Mouse (Mus musculus) hindbrain, embryonic 13.5 days (tissue): Measurements from ENCODE around the gene Dph2. TPM values are rescaled to one million over a fixed set of nuclear protein-coding genes. Genes with fewer than 3 reads are reported as not detected.

ENCODE experiments used
- ATAC-seq: fragments of 200-750 bp; cut with Nextera tagmentation; 2 replicates; pipeline ENCODE4 v1.8.0; 2017; ENCODE audit warnings: moderate TSS enrichment; ENCODE audit not compliant: low FRiP score
- H3K27ac ChIP-seq: fragments of 300-500 bp; sonication (generic); 2 replicates; pipeline ENCODE4 v1.5.1; 2015; ENCODE audit warnings: inconsistent platforms, mild to moderate bottlenecking, moderate library complexity
- H3K27me3 ChIP-seq: fragments of 300-500 bp; sonication (generic); 2 replicates; pipeline ENCODE4 v1.6.1; 2015; ENCODE audit warnings: mild to moderate bottlenecking, inconsistent platforms
- H3K36me3 ChIP-seq: fragments of 300-500 bp; sonication (generic); 2 replicates; pipeline ENCODE4 v1.6.1; 2015; ENCODE audit warnings: mild to moderate bottlenecking, inconsistent platforms
- H3K4me1 ChIP-seq: fragments of 300-500 bp; sonication (generic); replicated peaks from 2 replicates; pipeline ENCODE4 v1.6.1; 2015; ENCODE audit warnings: inconsistent platforms
- H3K4me2 ChIP-seq: fragments of 300-500 bp; sonication (generic); 2 replicates; pipeline ENCODE4 v1.6.1; 2015; ENCODE audit warnings: inconsistent platforms, mild to moderate bottlenecking, moderate library complexity
- H3K4me3 ChIP-seq: fragments of 300-500 bp; sonication (generic); 2 replicates; pipeline ENCODE4 v1.5.1; 2015; ENCODE audit warnings: mild to moderate bottlenecking, inconsistent platforms
- H3K9ac ChIP-seq: fragments of 300-500 bp; sonication (generic); 2 replicates; pipeline ENCODE4 v1.6.1; 2015; ENCODE audit warnings: mild to moderate bottlenecking, inconsistent platforms
- H3K9me3 ChIP-seq: fragments of 300-500 bp; sonication (generic); 2 replicates; pipeline ENCODE4 v1.6.1; 2016; ENCODE audit warnings: inconsistent platforms
- WGBS: fragments of 180-500 bp; shearing (Covaris S2); methylation state at CpG from one replicate; pipeline ENCODE4 v1.1.7; 2015; 5-methylcytosine and 5-hydroxymethylcytosine counted together
- polyA plus RNA-seq: library from polyadenylated mRNA; unstranded; fragments of >200 nt; fragmentation: Nextera tagmentation; extraction: Ambion mirVana; gene quantifications from 2 replicates; pipeline ENCODE4 v1.2.1, GENCODE M21; 2015

The Dph2 gene
- polyA plus RNA-seq, 1 experiment from 2014 or later, result 24.0 TPM

- no peaks in the 10 kb centered on the region for H3K9me3 ChIP-seq
- no peaks in the 10 kb centered on the region for H3K27me3 ChIP-seq
- H3K4me2 ChIP-seq, result no peak overlapping the region
- H3K27ac ChIP-seq, result no peak overlapping the region
- 95% methylated on average over 8 of the region's 8 CpGs for WGBS
- peaks cover 30% of the 10 kb centered on the region for H3K4me1 ChIP-seq
- H3K9ac ChIP-seq, result no peak overlapping the region
- peaks cover 70% of the 10 kb centered on the region for H3K36me3 ChIP-seq
- H3K4me3 ChIP-seq, result no peak overlapping the region
- ATAC-seq, result no peak
Measured at GRCm38 (mm10) chr4:117904761-117905160, 12.9 kb upstream of the Dph2 start.

- no peak overlapping the region for H3K4me3 ChIP-seq
- peaks cover 77% of the 10 kb centered on the region for H3K36me3 ChIP-seq
- no peaks in the 10 kb centered on the region for H3K9me3 ChIP-seq
- no peak overlapping the region for H3K27ac ChIP-seq
- no peak for ATAC-seq
- no peaks in the 10 kb centered on the region for H3K27me3 ChIP-seq
- peaks cover 23% of the 10 kb centered on the region for H3K4me1 ChIP-seq
- H3K4me2 ChIP-seq, result no peak overlapping the region
- 93% methylated on average over 10 of the region's 10 CpGs for WGBS
- no peak overlapping the region for H3K9ac ChIP-seq
Measured at GRCm38 (mm10) chr4:117904094-117904493, 12.3 kb upstream of the Dph2 start.

GRCm38 (mm10) chr4:117898111-117898510 lies 6.3 kb upstream of the Dph2 start:
- H3K4me3 ChIP-seq, result no peak overlapping the region
- no peaks in the 10 kb centered on the region for H3K9me3 ChIP-seq
- H3K4me2 ChIP-seq, result no peak overlapping the region
- H3K4me1 ChIP-seq, result no peaks in the 10 kb centered on the region
- H3K27me3 ChIP-seq, result no peaks in the 10 kb centered on the region
- no peak for ATAC-seq
- no peak overlapping the region for H3K9ac ChIP-seq
- peaks cover 92% of the 10 kb centered on the region for H3K36me3 ChIP-seq
- H3K27ac ChIP-seq, result no peak overlapping the region
- 92% methylated on average over 3 of the region's 3 CpGs for WGBS

GRCm38 (mm10) chr4:117896031-117896430 lies 4.2 kb upstream of the Dph2 start:
- no peak for ATAC-seq
- peaks cover 71% of the 10 kb centered on the region for H3K36me3 ChIP-seq

GRCm38 (mm10) chr4:117895339-117895738 lies 3.5 kb upstream of the Dph2 start:
- Histone ChIP-seq H3K4me2 (no peak overlapping the region), H3K27me3 (no peaks in the 10 kb centered on the region), H3K4me3 (no peak overlapping the region), H3K9ac (no peak overlapping the region), H3K4me1 (peaks cover 11% of the 10 kb centered on the region), H3K27ac (no peak overlapping the region), H3K9me3 (no peaks in the 10 kb centered on the region), H3K36me3 (peaks cover 66% of the 10 kb centered on the region)
- 83% methylated on average over 7 of the region's 7 CpGs for WGBS
- ATAC-seq, result no peak

More at GRCm38 (mm10) chr4:117896031-117896430, 4.2 kb upstream of the Dph2 start:
- no peak overlapping the region for H3K4me2 ChIP-seq
- H3K27ac ChIP-seq, result no peak overlapping the region
- H3K9ac ChIP-seq, result no peak overlapping the region
- H3K27me3 ChIP-seq, result no peaks in the 10 kb centered on the region
- H3K4me1 ChIP-seq, result peaks cover 5% of the 10 kb centered on the region
- no peak overlapping the region for H3K4me3 ChIP-seq
- 94% methylated on average over 6 of the region's 6 CpGs for WGBS
- H3K9me3 ChIP-seq, result no peaks in the 10 kb centered on the region

- no peak overlapping the region for H3K27ac ChIP-seq
- H3K36me3 ChIP-seq, result peaks cover 66% of the 10 kb centered on the region
- no peak overlapping the region for H3K4me2 ChIP-seq
- no peaks in the 10 kb centered on the region for H3K27me3 ChIP-seq
- no peak for ATAC-seq
- H3K4me3 ChIP-seq, result no peak overlapping the region
- H3K9ac ChIP-seq, result no peak overlapping the region
- H3K9me3 ChIP-seq, result no peaks in the 10 kb centered on the region
- H3K4me1 ChIP-seq, result peaks cover 12% of the 10 kb centered on the region
- 94% methylated on average over 8 of the region's 8 CpGs for WGBS
Measured at GRCm38 (mm10) chr4:117894601-117895000, 2.8 kb upstream of the Dph2 start.

- no peak for ATAC-seq
- no peak overlapping the region for H3K27ac ChIP-seq
- peaks cover 60% of the 10 kb centered on the region for H3K36me3 ChIP-seq
- no peak overlapping the region for H3K9ac ChIP-seq
- no peaks in the 10 kb centered on the region for H3K9me3 ChIP-seq
- WGBS, result 27% methylated on average over 9 of the region's 9 CpGs
- H3K27me3 ChIP-seq, result no peaks in the 10 kb centered on the region
- no peak overlapping the region for H3K4me3 ChIP-seq
- peaks cover 12% of the 10 kb centered on the region for H3K4me1 ChIP-seq
- H3K4me2 ChIP-seq, result no peak overlapping the region
Measured at GRCm38 (mm10) chr4:117893376-117893775, 1.5 kb upstream of the Dph2 start.

GRCm38 (mm10) chr4:117890750-117891149 lies 1.1 kb downstream of the Dph2 start:
- Histone ChIP-seq H3K27ac (no peak overlapping the region), H3K36me3 (peaks cover 39% of the 10 kb centered on the region), H3K4me1 (peaks cover 28% of the 10 kb centered on the region), H3K27me3 (no peaks in the 10 kb centered on the region), H3K4me2 (peak overlapping the region; percentile 92), H3K9ac (no peak overlapping the region), H3K9me3 (no peaks in the 10 kb centered on the region), H3K4me3 (peak overlapping the region; percentile 73)
- WGBS, result 60% methylated on average over 8 of the region's 8 CpGs
- no peak for ATAC-seq

GRCm38 (mm10) chr4:117890031-117890430 lies 1.8 kb downstream of the Dph2 start:
- H3K27me3 ChIP-seq, result no peaks in the 10 kb centered on the region
- peaks cover 33% of the 10 kb centered on the region for H3K4me1 ChIP-seq
- 94% methylated on average over 14 of the region's 14 CpGs for WGBS
- peaks cover 39% of the 10 kb centered on the region for H3K36me3 ChIP-seq
- no peak overlapping the region for H3K27ac ChIP-seq
- H3K4me3 ChIP-seq, result 0 out of 2 replicates have a peak overlapping the region, but pooled peaks have one; percentile 73
- no peak for ATAC-seq
- H3K4me2 ChIP-seq, result no peak overlapping the region
- no peak overlapping the region for H3K9ac ChIP-seq
- H3K9me3 ChIP-seq, result no peaks in the 10 kb centered on the region

GRCm38 (mm10) chr4:117889471-117889870 lies 2.4 kb downstream of the Dph2 start:
- Histone ChIP-seq H3K9ac (no peak overlapping the region), H3K27ac (no peak overlapping the region), H3K9me3 (no peaks in the 10 kb centered on the region), H3K27me3 (no peaks in the 10 kb centered on the region), H3K4me1 (peaks cover 39% of the 10 kb centered on the region), H3K4me3 (no peak overlapping the region), H3K36me3 (peaks cover 39% of the 10 kb centered on the region), H3K4me2 (no peak overlapping the region)
- WGBS, result 95% methylated on average over 15 of the region's 15 CpGs
- ATAC-seq, result no peak

- WGBS, result 73% methylated on average over 2 of the region's 2 CpGs
- H3K4me1 ChIP-seq, result peaks cover 49% of the 10 kb centered on the region
- no peak overlapping the region for H3K27ac ChIP-seq
- ATAC-seq, result no peak
- H3K9ac ChIP-seq, result peak overlapping the region; percentile 97
- no peaks in the 10 kb centered on the region for H3K27me3 ChIP-seq
- H3K4me3 ChIP-seq, result peak overlapping the region; percentile 92
- H3K4me2 ChIP-seq, result peak overlapping the region; percentile 91
- peaks cover 37% of the 10 kb centered on the region for H3K36me3 ChIP-seq
- H3K9me3 ChIP-seq, result no peaks in the 10 kb centered on the region
Measured at GRCm38 (mm10) chr4:117887920-117888319, 3.9 kb downstream of the Dph2 start.

- Histone ChIP-seq H3K9ac (peak within 1 kb of the TSS; percentile 97), H3K27ac (peak within 1 kb of the TSS; percentile 71), H3K4me3 (peak within 1 kb of the TSS; percentile 92), H3K9me3 (no peaks in the 10 kb centered on the region), H3K4me2 (peak within 1 kb of the TSS; percentile 91), H3K36me3 (peaks cover 37% of the 10 kb centered on the region), H3K4me1 (peaks cover 55% of the 10 kb centered on the region), H3K27me3 (no peaks in the 10 kb centered on the region)
- peak; percentile 79 for ATAC-seq
- under 1% methylated on average over 37 of the region's 37 CpGs for WGBS
Measured at GRCm38 (mm10) chr4:117887133-117887532, 4.7 kb downstream of the Dph2 start, which contains the start of gene Atp6v0b. Gene Atp6v0b, minus strand, starts transcription at chr4:117887333.

- H3K27me3 ChIP-seq, result no peaks in the 10 kb centered on the region
- H3K9me3 ChIP-seq, result no peaks in the 10 kb centered on the region
- peaks cover 37% of the 10 kb centered on the region for H3K36me3 ChIP-seq
- peak overlapping the region; percentile 97 for H3K9ac ChIP-seq
- peaks cover 60% of the 10 kb centered on the region for H3K4me1 ChIP-seq
- peak overlapping the region; percentile 91 for H3K4me2 ChIP-seq
- ATAC-seq, result no peak
- peak overlapping the region; percentile 71 for H3K27ac ChIP-seq
- WGBS, result 2% methylated on average over 23 of the region's 24 CpGs
- H3K4me3 ChIP-seq, result peak overlapping the region; percentile 92
Measured at GRCm38 (mm10) chr4:117886644-117887043, 5.2 kb downstream of the Dph2 start.
